Mouse (Mus musculus): Measurements from ENCODE around the gene Smyd4. TPM values are rescaled to one million over a fixed set of nuclear protein-coding genes. Genes with fewer than 3 reads are reported as not detected.

Smyd4 gene
- polyA plus RNA-seq (2017; shearing (Covaris generic)) = 23.8 TPM

GRCm38 (mm10) chr11:75348199-75348889 lies at the start of gene Smyd4, which contains the start of gene Rpa1:
Gene Smyd4 (plus strand): TSS chr11:75348433.
Gene Rpa1 (minus strand): TSS chr11:75348324.

GRCm38 (mm10) chr11:75422013-75422792 lies 74.0 kb downstream of the Smyd4 start, which contains the start of gene Serpinf1:
Gene Serpinf1 (minus strand): TSS chr11:75422701.

GRCm38 (mm10) chr11:75439363-75439762 lies 91.1 kb downstream of the Smyd4 start, which contains the start of gene Serpinf2:
Gene Serpinf2 (minus strand): TSS chr11:75439591.

GRCm38 (mm10) chr11:75453991-75454930 lies 106.0 kb downstream of the Smyd4 start, which contains the start of gene Wdr81:
Gene Wdr81 (minus strand): TSS chr11:75454717.

Other genes starting within 250 kb of the Smyd4 start
- 2.0 TPM for gene Hic1, start 178.9 kb upstream of the Smyd4 start, polyA plus RNA-seq (2017; shearing (Covaris generic))
- gene Ovca2, start 169.6 kb upstream of the Smyd4 start, polyA plus RNA-seq (2017; shearing (Covaris generic)) = 42.0 TPM
- 23.8 TPM for gene Dph1, start 157.2 kb upstream of the Smyd4 start, polyA plus RNA-seq (2017; shearing (Covaris generic))
- 4.3 TPM for gene Rtn4rl1, start 154.7 kb upstream of the Smyd4 start, polyA plus RNA-seq (2017; shearing (Covaris generic))
- 162 TPM for gene Rpa1, start 109 bp upstream of the Smyd4 start, polyA plus RNA-seq (2017; shearing (Covaris generic))
- 6.0 TPM for gene Serpinf1, start 74.3 kb downstream of the Smyd4 start, polyA plus RNA-seq (2017; shearing (Covaris generic))
- not detected for gene Serpinf2, start 91.2 kb downstream of the Smyd4 start, polyA plus RNA-seq (2017; shearing (Covaris generic))
- gene Wdr81, start 106.3 kb downstream of the Smyd4 start, polyA plus RNA-seq (2017; shearing (Covaris generic)) = 18.7 TPM
- gene Tlcd2, start 113.3 kb downstream of the Smyd4 start, polyA plus RNA-seq (2017; shearing (Covaris generic)) = 7.8 TPM
- gene Prpf8, start 138.4 kb downstream of the Smyd4 start, polyA plus RNA-seq (2017; shearing (Covaris generic)) = 93.4 TPM
- gene Rilp, start 161.7 kb downstream of the Smyd4 start, polyA plus RNA-seq (2017; shearing (Covaris generic)) = 0.23 TPM
- gene Scarf1, start 165.1 kb downstream of the Smyd4 start, polyA plus RNA-seq (2017; shearing (Covaris generic)) = 1.4 TPM
- 70.4 TPM for gene Slc43a2, start 183.3 kb downstream of the Smyd4 start, polyA plus RNA-seq (2017; shearing (Covaris generic))
- 66.8 TPM for gene Pitpna, start 239.7 kb downstream of the Smyd4 start, polyA plus RNA-seq (2017; shearing (Covaris generic))

Measured in inflammation-experienced regulatory T-cells, adult 16 weeks (primary cell).